Mouse (Mus musculus) erythroblast, embryonic 14.5 days (primary cell): Measurements from ENCODE around the gene Setd4. TPM values are rescaled to one million over a fixed set of nuclear protein-coding genes. Genes with fewer than 3 reads are reported as not detected.

Experiments used
- H3K27me3 ChIP-seq: 2 replicates; pipeline ENCODE4 v1.6.1; 2012; ENCODE audit warnings: inconsistent platforms; ENCODE audit not compliant: control insufficient read depth
- H3K36me3 ChIP-seq: 2 replicates; pipeline ENCODE4 v1.6.1; 2012; ENCODE audit warnings: mild to moderate bottlenecking, inconsistent platforms; ENCODE audit not compliant: control insufficient read depth
- H3K4me1 ChIP-seq: 2 replicates; pipeline ENCODE4 v1.6.1; 2012; ENCODE audit warnings: inconsistent platforms; ENCODE audit not compliant: control insufficient read depth
- H3K4me3 ChIP-seq: replicated peaks from 2 replicates; pipeline ENCODE3; 2012; ENCODE audit warnings: moderate library complexity, mild to moderate bottlenecking, inconsistent platforms
- H3K9me3 ChIP-seq: 2 replicates; pipeline ENCODE4 v1.6.1; 2012; ENCODE audit warnings: low read length, inconsistent platforms, mixed read lengths; ENCODE audit not compliant: control insufficient read depth
- GATA1 ChIP-seq: IDR thresholded peaks from 2 replicates; pipeline ENCODE4 v1.6.1; 2012; ENCODE audit warnings: low read length, inconsistent platforms, mixed read lengths
- TAL1 ChIP-seq: IDR thresholded peaks from 3 replicates; pipeline ENCODE4 v1.6.1; 2012; ENCODE audit warnings: low read length, inconsistent platforms, mixed read lengths
- polyA plus RNA-seq: library from polyadenylated mRNA; stranded (reverse); fragments of >175 nt; gene quantifications from 2 replicates; pipeline ENCODE4 v1.2.3, GENCODE M21; 2012

The Setd4 gene
- polyA plus RNA-seq, 1 experiment = 0.11 TPM

- Histone ChIP-seq H3K36me3 (no peaks in the 10 kb centered on the region), H3K9me3 (no peaks in the 10 kb centered on the region), H3K4me3 (no peak overlapping the region), H3K27me3 (no peaks in the 10 kb centered on the region), H3K4me1 (no peaks in the 10 kb centered on the region)
- no peak for TF ChIP-seq TAL1
- TF ChIP-seq GATA1 = no peak
These were observed 64.0 kb downstream of the Setd4 start for GRCm38 (mm10) chr16:93539891-93540290.

- Histone ChIP-seq H3K4me1 (no peaks in the 10 kb centered on the region), H3K9me3 (no peaks in the 10 kb centered on the region), H3K4me3 (no peak overlapping the region), H3K36me3 (no peaks in the 10 kb centered on the region), H3K27me3 (no peaks in the 10 kb centered on the region)
- TF ChIP-seq TAL1 (no peak), GATA1 (no peak)
These were observed 68.6 kb downstream of the Setd4 start for GRCm38 (mm10) chr16:93535151-93535853.

Other genes with a start within 250 kb of the Setd4 start
- gene Cbr1, start 1.8 kb upstream of the Setd4 start, polyA plus RNA-seq = 4.5 and 5.4 TPM in 2 replicates
- gene Gm5678, start 24.0 kb upstream of the Setd4 start, polyA plus RNA-seq = not detected in 2 replicates
- not detected in 2 replicates for gene Cbr3, start 79.2 kb upstream of the Setd4 start, polyA plus RNA-seq
- gene Dop1b, start 107.8 kb upstream of the Setd4 start, polyA plus RNA-seq = 2.8 and 3.1 TPM in 2 replicates
- gene Morc3, start 228.1 kb upstream of the Setd4 start, polyA plus RNA-seq = 0.24 and 1.2 TPM in 2 replicates